Mouse (Mus musculus): Measurements from ENCODE around the gene Sirt7.

GRCm38 (mm10) chr11:120624680-120625111 is 344 bp downstream of the Sirt7 start:
- TF ChIP-seq ZNF384 (IDR thresholded peaks at IDR 0.05; ENCODE audit: low read depth, low read length) (no peak), HCFC1 (IDR thresholded peaks at IDR 0.05; ENCODE audit: borderline replicate concordance, insufficient read depth, low read length) (no peak), CHD2 (IDR thresholded peaks at IDR 0.05; ENCODE audit: low read depth, low read length) (no peak)
